Mouse (Mus musculus): ENCODE measurements around the gene Galm.

Galm gene

GRCm38 (mm10) chr17:80160454-80160853 lies 33.2 kb downstream of the Galm start:
- intact Hi-C loops (cut with DNase I): no loop called here

GRCm38 (mm10) chr17:80163991-80164390 lies 36.7 kb downstream of the Galm start:
- intact Hi-C loops (cut with DNase I): no loop called here

GRCm38 (mm10) chr17:80165741-80166140 lies 38.5 kb downstream of the Galm start:
- intact Hi-C loops (cut with DNase I): no loop called here

- intact Hi-C loops (cut with DNase I): no loop called here
Observed at GRCm38 (mm10) chr17:80166346-80166745, 39.1 kb downstream of the Galm start.

- intact Hi-C loops (cut with DNase I): no loop called here
Observed at GRCm38 (mm10) chr17:80167436-80167835, 40.2 kb downstream of the Galm start.

- intact Hi-C loops (cut with DNase I): no loop called here
Observed at GRCm38 (mm10) chr17:80167851-80168251, 40.6 kb downstream of the Galm start.

- intact Hi-C loops (cut with DNase I): no loop called here
Observed at GRCm38 (mm10) chr17:80168425-80169182, 41.3 kb downstream of the Galm start.

- intact Hi-C loops (cut with DNase I): loop anchor here (5.0 kb wide), 1 partner anchor 42 kb away; the partner anchor contains the start of gene Galm
Observed at GRCm38 (mm10) chr17:80169792-80170191, 42.5 kb downstream of the Galm start.

- intact Hi-C loops (cut with DNase I): loop anchor here (5.0 kb wide), 1 partner anchor 44 kb away; the partner anchor contains the start of gene Galm
Observed at GRCm38 (mm10) chr17:80170951-80171350, 43.7 kb downstream of the Galm start.

- intact Hi-C loops (cut with DNase I): loop anchor here (5.0 kb wide), 1 partner anchor 45 kb away; the partner anchor contains the start of gene Galm
Observed at GRCm38 (mm10) chr17:80171948-80172347, 44.7 kb downstream of the Galm start.

- intact Hi-C loops (cut with DNase I): loop anchor here (5.0 kb wide), 1 partner anchor 45 kb away; the partner anchor contains the start of gene Galm
Observed at GRCm38 (mm10) chr17:80172761-80173160, 45.5 kb downstream of the Galm start.

GRCm38 (mm10) chr17:80173708-80174107 lies 46.4 kb downstream of the Galm start:
- intact Hi-C loops (cut with DNase I): loop anchor here (5.0 kb wide), 1 partner anchor 46 kb away; the partner anchor contains the start of gene Galm

GRCm38 (mm10) chr17:80174146-80174545 lies 46.9 kb downstream of the Galm start:
- intact Hi-C loops (cut with DNase I): loop anchor here (5.0 kb wide), 1 partner anchor 47 kb away; the partner anchor contains the start of gene Galm

GRCm38 (mm10) chr17:80174699-80175385 lies 47.6 kb downstream of the Galm start:
- intact Hi-C loops (cut with DNase I): loop anchor here (5.0 kb wide), 2 partner anchors 48 to 158 kb away; partner anchors contain the start of gene Galm

GRCm38 (mm10) chr17:80175386-80175739 lies 48.1 kb downstream of the Galm start:
- intact Hi-C loops (cut with DNase I): loop anchor here (5.0 kb wide), 1 partner anchor 158 kb away; no protein-coding TSS in a partner anchor

GRCm38 (mm10) chr17:80175966-80176365 lies 48.7 kb downstream of the Galm start:
- intact Hi-C loops (cut with DNase I): loop anchor here (5.0 kb wide), 1 partner anchor 159 kb away; no protein-coding TSS in a partner anchor

GRCm38 (mm10) chr17:80178846-80179245 lies 51.6 kb downstream of the Galm start:
- intact Hi-C loops (cut with DNase I): loop anchor here (5.0 kb wide), 1 partner anchor 162 kb away; no protein-coding TSS in a partner anchor

- intact Hi-C loops (cut with DNase I): loop anchor here (2.0 to 5.0 kb wide), 3 partner anchors 131 to 318 kb away; no protein-coding TSS in a partner anchor
Observed at GRCm38 (mm10) chr17:80179959-80180358, 52.7 kb downstream of the Galm start.

GRCm38 (mm10) chr17:80180468-80180867 lies 53.2 kb downstream of the Galm start:
- intact Hi-C loops (cut with DNase I): loop anchor here (2.0 to 5.0 kb wide), 2 partner anchors 132 to 318 kb away; no protein-coding TSS in a partner anchor

- intact Hi-C loops (cut with DNase I): loop anchor here (5.0 kb wide), 1 partner anchor 321 kb away; no protein-coding TSS in a partner anchor
Observed at GRCm38 (mm10) chr17:80183615-80184014, 56.3 kb downstream of the Galm start.

- intact Hi-C loops (cut with DNase I): no loop called here
Observed at GRCm38 (mm10) chr17:80193075-80193474, 65.8 kb downstream of the Galm start.

All from adrenal gland (tissue).